Mouse (Mus musculus) kidney, embryonic 15.5 days (tissue): Measurements from ENCODE around the gene Olig1. TPM values are rescaled to one million over a fixed set of nuclear protein-coding genes. Genes with fewer than 3 reads are reported as not detected.

ENCODE experiments used
- polyA plus RNA-seq: library from polyadenylated mRNA; unstranded; fragments of >200 nt; fragmentation: Nextera tagmentation; extraction: Ambion mirVana; gene quantifications from 2 replicates; pipeline ENCODE4 v1.2.1, GENCODE M21; 2015

Olig1 gene
- polyA plus RNA-seq, 1 experiment from 2014 or later = 0.09 TPM

Other genes starting within 250 kb of the Olig1 start
- 52.8 and 55.7 TPM in 2 replicates for gene Paxbp1, start 225.2 kb upstream of the Olig1 start, polyA plus RNA-seq
- gene 4932438H23Rik, start 174.7 kb upstream of the Olig1 start, polyA plus RNA-seq = 0.08 TPM in 2 replicates
- not detected in 2 replicates for gene Olig2, start 44.3 kb upstream of the Olig1 start, polyA plus RNA-seq
- gene Ifnar2, start 103.0 kb downstream of the Olig1 start, polyA plus RNA-seq = 50.5 and 51.8 TPM in 2 replicates
- not detected in 2 replicates for gene Gm21970, start 121.9 kb downstream of the Olig1 start, polyA plus RNA-seq
- gene Il10rb, start 136.4 kb downstream of the Olig1 start, polyA plus RNA-seq = 29.9 and 31.0 TPM in 2 replicates
- gene Ifnar1, start 215.5 kb downstream of the Olig1 start, polyA plus RNA-seq = 58.5 and 62.2 TPM in 2 replicates